Mouse (Mus musculus) liver, postnatal 0 days (tissue): Measurements from ENCODE around the gene Arhgap22. TPM values are rescaled to one million over a fixed set of nuclear protein-coding genes. Genes with fewer than 3 reads are reported as not detected.

Experiments
- ATAC-seq: fragments of 200-750 bp; cut with Nextera tagmentation; 2 replicates; pipeline ENCODE4 v1.8.0; 2017; ENCODE audit warnings: mild to moderate bottlenecking, moderate library complexity
- DNase-seq: peaks from one replicate; pipeline ENCODE4 v3.0.0-alpha.2; 2016
- H3K27ac ChIP-seq: fragments of 300-500 bp; sonication (generic); 2 replicates; pipeline ENCODE4 v1.5.1; 2014; ENCODE audit warnings: antibody characterized with exemption, moderate library complexity, mild to moderate bottlenecking, low read depth
- H3K27me3 ChIP-seq: fragments of 300-500 bp; sonication (generic); 2 replicates; pipeline ENCODE4 v1.6.1; 2014; ENCODE audit warnings: low read length, control low read depth, mixed read lengths; ENCODE audit not compliant: insufficient read depth
- H3K36me3 ChIP-seq: fragments of 300-500 bp; sonication (generic); replicated peaks from 2 replicates; pipeline ENCODE4 v1.6.1; 2014; ENCODE audit warnings: mild to moderate bottlenecking, control low read depth, low read length, moderate library complexity, mixed read lengths; ENCODE audit not compliant: insufficient read depth
- H3K4me1 ChIP-seq: fragments of 300-500 bp; sonication (generic); 2 replicates; pipeline ENCODE4 v1.6.1; 2014; ENCODE audit warnings: antibody characterized with exemption, mild to moderate bottlenecking, control low read depth; ENCODE audit not compliant: insufficient read depth
- H3K4me2 ChIP-seq: fragments of 300-500 bp; sonication (generic); 2 replicates; pipeline ENCODE4 v1.6.1; 2014; ENCODE audit warnings: low read depth, mild to moderate bottlenecking, low read length, moderate library complexity, mixed read lengths
- H3K4me3 ChIP-seq: fragments of 300-500 bp; sonication (generic); 2 replicates; pipeline ENCODE4 v1.5.1; 2014; ENCODE audit warnings: low read depth, low read length
- H3K9ac ChIP-seq: fragments of 300-500 bp; sonication (generic); replicated peaks from 2 replicates; pipeline ENCODE4 v1.6.1; 2014; ENCODE audit warnings: mild to moderate bottlenecking, moderate library complexity
- H3K9me3 ChIP-seq: fragments of 300-500 bp; sonication (generic); 2 replicates; pipeline ENCODE4 v1.6.1; 2016; ENCODE audit warnings: mild to moderate bottlenecking, control low read depth, low read length, mixed read lengths
- CTCF ChIP-seq: sonication (generic); IDR thresholded peaks from 2 replicates; pipeline ENCODE4 v1.5.1; 2016; ENCODE audit warnings: antibody characterized with exemption, low read depth
- EP300 ChIP-seq: IDR thresholded peaks from 2 replicates; pipeline ENCODE4 v1.6.1; 2016; ENCODE audit warnings: antibody characterized with exemption, low read depth, mild to moderate bottlenecking
- WGBS: fragments of 180-500 bp; shearing (Covaris S2); extraction: QIAGEN DNeasy Blood & Tissue Kit; methylation state at CpG from one replicate; pipeline ENCODE4 v1.1.7; 2014; ENCODE audit not compliant: insufficient replicate concordance; 5-methylcytosine and 5-hydroxymethylcytosine counted together
- polyA plus RNA-seq: library from polyadenylated mRNA; unstranded; fragments of >200 nt; fragmentation: Nextera tagmentation; extraction: Ambion mirVana; gene quantifications from 2 replicates; pipeline ENCODE4 v1.2.1, GENCODE M21; 2015

Arhgap22 gene
- polyA plus RNA-seq, 1 experiment from 2014 or later, result 0.73 TPM

- H3K27ac ChIP-seq, result no peak overlapping the region
- no peak overlapping the region for H3K9ac ChIP-seq
- no peak for DNase-seq
- TF ChIP-seq CTCF, result no peak
- no peak for TF ChIP-seq EP300
- 56% methylated on average over 4 of the region's 4 CpGs for WGBS
- no peak overlapping the region for H3K4me3 ChIP-seq
- no peaks in the 10 kb centered on the region for H3K36me3 ChIP-seq
- no peak for ATAC-seq
- H3K9me3 ChIP-seq, result no peaks in the 10 kb centered on the region
- H3K27me3 ChIP-seq, result peaks cover 23% of the 10 kb centered on the region
- no peaks in the 10 kb centered on the region for H3K4me1 ChIP-seq
- H3K4me2 ChIP-seq, result no peak overlapping the region
These were observed 133.9 kb downstream of the Arhgap22 start for GRCm38 (mm10) chr14:33347738-33348137.

- WGBS, result 45% methylated on average over 1 of the region's 1 CpGs
- Histone ChIP-seq H3K4me2 (no peak overlapping the region), H3K9me3 (no peaks in the 10 kb centered on the region), H3K27ac (no peak overlapping the region), H3K4me1 (no peaks in the 10 kb centered on the region), H3K36me3 (no peaks in the 10 kb centered on the region), H3K4me3 (no peak overlapping the region), H3K9ac (no peak overlapping the region), H3K27me3 (peaks cover 23% of the 10 kb centered on the region)
- TF ChIP-seq EP300 (no peak), CTCF (no peak)
- DNase-seq (no peak), ATAC-seq (no peak)
These were observed 134.3 kb downstream of the Arhgap22 start for GRCm38 (mm10) chr14:33348146-33348545.

GRCm38 (mm10) chr14:33351019-33351418 is 137.2 kb downstream of the Arhgap22 start:
- H3K9ac ChIP-seq, result 0 out of 2 replicates have a peak overlapping the region, but pooled peaks have one; percentile 21
- peaks cover 23% of the 10 kb centered on the region for H3K27me3 ChIP-seq
- H3K36me3 ChIP-seq, result no peaks in the 10 kb centered on the region
- ATAC-seq, result peak; percentile 48
- peak overlapping the region; percentile 67 for H3K4me2 ChIP-seq
- peak overlapping the region; percentile 31; the same call in 1 of the 2 replicates for H3K4me3 ChIP-seq
- H3K27ac ChIP-seq, result no peak overlapping the region
- DNase-seq, result no peak
- TF ChIP-seq EP300 (no peak), CTCF (no peak)
- no peaks in the 10 kb centered on the region for H3K9me3 ChIP-seq
- H3K4me1 ChIP-seq, result no peaks in the 10 kb centered on the region
- WGBS, result 4% methylated on average over 41 of the region's 42 CpGs

- H3K4me1 ChIP-seq, result no peaks in the 10 kb centered on the region
- TF ChIP-seq EP300 (no peak), CTCF (no peak)
- DNase-seq (no peak), ATAC-seq (no peak)
- H3K9ac ChIP-seq, result no peak overlapping the region
- 60% methylated on average over 6 of the region's 6 CpGs for whole genome bisulfite sequencing
- no peak overlapping the region for H3K4me2 ChIP-seq
- H3K4me3 ChIP-seq, result no peak overlapping the region
- no peak overlapping the region for H3K27ac ChIP-seq
- no peaks in the 10 kb centered on the region for H3K36me3 ChIP-seq
- no peaks in the 10 kb centered on the region for H3K9me3 ChIP-seq
- H3K27me3 ChIP-seq, result peaks cover 23% of the 10 kb centered on the region
These were observed 138.3 kb downstream of the Arhgap22 start for GRCm38 (mm10) chr14:33351984-33352722.

- Histone ChIP-seq H3K4me1 (no peaks in the 10 kb centered on the region), H3K27ac (no peak overlapping the region), H3K9me3 (no peaks in the 10 kb centered on the region), H3K4me3 (no peak overlapping the region), H3K9ac (no peak overlapping the region), H3K4me2 (no peak overlapping the region), H3K27me3 (peaks cover 23% of the 10 kb centered on the region), H3K36me3 (no peaks in the 10 kb centered on the region)
- 69% methylated on average over 6 of the region's 6 CpGs for WGBS
- no peak for ATAC-seq
- no peak for DNase-seq
- TF ChIP-seq EP300 (no peak), CTCF (no peak)
These were observed 139.1 kb downstream of the Arhgap22 start for GRCm38 (mm10) chr14:33352890-33353289.

GRCm38 (mm10) chr14:33355276-33355675 is 141.4 kb downstream of the Arhgap22 start:
- WGBS, result 71% methylated on average over 5 of the region's 5 CpGs
- no peak overlapping the region for H3K4me2 ChIP-seq

More at GRCm38 (mm10) chr14:33355276-33355675, 141.4 kb downstream of the Arhgap22 start:
- Histone ChIP-seq H3K27me3 (peaks cover 18% of the 10 kb centered on the region), H3K4me1 (no peaks in the 10 kb centered on the region), H3K9me3 (no peaks in the 10 kb centered on the region), H3K9ac (no peak overlapping the region), H3K4me3 (no peak overlapping the region), H3K27ac (no peak overlapping the region), H3K36me3 (no peaks in the 10 kb centered on the region)
- ATAC-seq (0 out of 2 replicates have a peak, but pooled peaks have one; percentile 29), DNase-seq (no peak)
- TF ChIP-seq EP300 (no peak), CTCF (no peak)
